Mouse (Mus musculus) G1E (cell line): ENCODE results near the gene Spata16.

ENCODE experiments used
- CTCF ChIP-seq: IDR thresholded peaks from 2 replicates; pipeline ENCODE4 v1.5.1; 2012; ENCODE audit warnings: low read depth, low read length, inconsistent platforms, mixed read lengths
- GATA1 ChIP-seq: IDR thresholded peaks from 2 replicates; pipeline ENCODE4 v1.6.1; 2012; ENCODE audit warnings: borderline replicate concordance, low read length, inconsistent platforms, mixed read lengths

GRCm38 (mm10) chr3:26983749-26984148 is 346.3 kb downstream of the Spata16 start:
- TF ChIP-seq CTCF (no peak), GATA1 (no peak)
